Mouse (Mus musculus) stomach, postnatal 0 days (tissue): ENCODE measurements around the gene Gucd1.
"Not testable (repeated sequence)": the region's sequence is repeated elsewhere in the genome, so short reads cannot be mapped to it uniquely, and the experiment has no call there.

Experiments
- CTCF ChIP-seq: IDR thresholded peaks from 2 replicates; pipeline ENCODE4 v1.5.1; 2016; ENCODE audit warnings: antibody characterized with exemption, low read depth, mild to moderate bottlenecking, moderate library complexity
- EP300 ChIP-seq: optimal IDR thresholded peaks from 2 replicates; pipeline ENCODE3; 2016; ENCODE audit warnings: antibody characterized with exemption

GRCm38 (mm10) chr10:75364214-75364690 is 153.5 kb downstream of the Gucd1 start:
- not testable (repeated sequence) for TF ChIP-seq CTCF, EP300
